Mouse (Mus musculus) layer of hippocampus, adult 8-10 months (tissue): ENCODE results near the gene Ifne. TPM values are rescaled to one million over a fixed set of nuclear protein-coding genes. Genes with fewer than 3 reads are reported as not detected.

Source experiments
- DNase-seq, 2 experiments: peaks; one replicate each; pipeline ENCODE4 v3.0.0; 2022; ENCODE audit warnings: low spot score in 2 of 2
- total RNA-seq, 4 experiments: library from RNA; stranded (reverse); gene quantifications; 2 replicates each; pipeline ENCODE4 v1.2.4; 2022

Ifne gene
- not detected for total RNA-seq

GRCm38 (mm10) chr4:88880101-88880500 is at the start of gene Ifne:
Gene Ifne (minus strand): TSS chr4:88880201.
- DNase-seq = no peak

DNA sequence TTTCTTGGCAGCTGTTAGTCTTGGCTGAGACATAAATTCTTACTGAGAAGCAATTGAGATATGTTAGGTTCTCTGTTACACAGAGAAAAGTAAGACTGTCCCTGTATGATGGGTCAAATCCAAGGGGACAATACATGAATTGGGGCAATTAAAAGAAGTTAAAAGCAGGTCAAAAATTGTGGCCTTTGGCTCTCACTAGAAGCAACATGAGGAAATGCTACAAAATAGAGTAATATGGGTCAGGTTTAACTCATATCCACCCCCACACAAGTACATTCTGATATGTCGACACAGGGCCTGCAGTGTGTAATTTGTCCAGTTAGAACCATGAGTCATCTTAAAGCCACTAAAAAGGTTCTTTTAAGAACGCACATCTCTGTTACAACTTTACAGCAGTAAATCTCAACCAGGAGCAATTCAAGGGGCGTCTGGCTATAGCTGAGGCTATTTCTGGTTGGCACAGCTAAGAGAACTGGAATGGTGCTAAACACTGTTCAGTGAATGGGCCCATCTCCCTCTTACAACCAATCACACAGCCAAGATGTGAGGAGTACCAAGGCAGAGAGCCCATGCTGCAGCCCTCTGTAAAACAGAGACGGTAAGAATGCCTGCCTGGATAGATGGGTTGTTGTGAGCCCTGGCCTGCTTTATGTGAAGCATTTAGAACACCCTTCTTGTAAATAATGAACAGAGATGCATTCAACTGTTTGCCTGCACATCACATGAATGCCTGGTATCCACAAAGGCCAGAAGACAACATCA is 48.5 kb upstream of the Ifne start:
- DNase-seq = no peak

- no peak for DNase-seq
Observed at GRCm38 (mm10) chr4:88927850-88928249, 47.8 kb upstream of the Ifne start.

DNA sequence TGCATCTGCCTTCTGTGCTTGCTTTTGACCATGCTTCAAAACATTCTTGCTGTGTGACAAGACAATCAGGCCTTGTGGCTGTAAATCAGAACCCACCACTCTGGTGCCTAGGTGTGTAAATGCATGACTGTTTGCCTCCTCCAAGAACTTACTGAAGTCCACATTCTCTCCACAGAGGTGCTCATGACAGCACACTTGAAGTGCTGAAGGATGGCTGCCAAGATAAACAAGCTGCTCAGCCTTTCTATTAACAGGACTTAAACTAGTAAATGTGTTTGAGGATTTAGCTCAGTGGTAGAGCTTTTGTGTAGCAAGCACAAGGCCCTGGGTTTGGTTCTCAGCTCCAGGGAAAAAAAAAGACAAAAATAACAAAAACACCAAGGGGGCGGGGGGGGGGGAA is 46.6 kb upstream of the Ifne start:
- DNase-seq = no peak

DNA sequence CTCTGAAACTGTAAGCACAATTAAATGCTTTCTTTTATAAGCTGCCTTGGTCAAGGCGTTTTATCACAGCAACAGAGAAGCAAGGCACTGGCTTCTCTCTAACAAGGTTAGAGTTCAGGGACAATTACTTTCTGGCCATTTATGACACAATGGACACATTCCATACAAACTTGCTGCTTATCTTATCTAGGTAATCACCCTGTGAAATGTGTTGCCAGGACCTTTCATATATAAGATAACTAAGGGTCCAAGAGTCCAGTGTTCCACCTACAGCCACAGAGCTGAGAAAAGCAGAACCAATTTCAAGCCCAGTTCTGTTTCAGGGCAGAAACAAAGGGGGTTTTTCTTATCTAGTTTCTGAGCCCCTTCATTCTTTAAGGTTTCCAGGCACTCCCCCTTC is 46.1 kb upstream of the Ifne start:
- no peak for DNase-seq

GRCm38 (mm10) chr4:88925456-88925855 is 45.5 kb upstream of the Ifne start:
- no peak for DNase-seq

DNA sequence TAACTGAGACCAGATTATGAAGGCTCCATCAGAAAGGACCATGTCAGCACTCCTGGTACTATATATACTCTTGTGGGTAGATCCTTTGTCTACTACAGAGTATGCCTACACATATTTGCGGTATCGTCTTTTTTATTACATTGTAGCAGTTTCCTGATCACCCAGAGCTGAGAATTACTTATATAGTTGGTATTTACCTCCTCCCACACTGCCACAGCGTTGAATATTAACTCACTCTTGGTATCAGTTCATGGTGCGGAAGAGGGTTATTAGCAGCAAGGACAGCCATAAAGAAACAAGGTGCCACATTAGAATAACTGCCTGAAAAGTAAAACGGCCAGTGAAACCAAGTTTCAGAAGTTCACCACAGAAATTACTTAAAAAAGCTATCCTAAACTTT is 41.3 kb upstream of the Ifne start:
- no peak for DNase-seq

- no peak for DNase-seq
Observed at GRCm38 (mm10) chr4:88917770-88918460, 37.9 kb upstream of the Ifne start.

DNA sequence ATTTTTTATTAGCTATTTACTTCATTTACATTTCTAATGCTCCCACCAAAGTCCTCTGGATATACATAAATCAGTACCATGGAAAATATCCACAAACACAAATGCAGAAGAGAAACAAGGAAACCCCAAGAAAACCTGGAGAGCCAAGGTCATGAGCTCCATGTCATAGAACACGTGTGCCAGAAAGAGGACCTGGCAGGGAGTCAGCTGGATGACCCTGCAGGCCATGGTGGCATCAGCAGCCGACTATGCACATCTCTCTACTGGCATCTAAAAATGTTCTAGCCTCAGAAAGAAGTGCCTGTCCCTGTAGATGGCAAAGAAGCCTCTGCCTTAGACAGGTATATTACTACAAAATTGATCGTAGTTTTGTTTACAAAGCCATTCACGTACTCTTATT is 36.3 kb upstream of the Ifne start:
- DNase-seq = no peak

DNA sequence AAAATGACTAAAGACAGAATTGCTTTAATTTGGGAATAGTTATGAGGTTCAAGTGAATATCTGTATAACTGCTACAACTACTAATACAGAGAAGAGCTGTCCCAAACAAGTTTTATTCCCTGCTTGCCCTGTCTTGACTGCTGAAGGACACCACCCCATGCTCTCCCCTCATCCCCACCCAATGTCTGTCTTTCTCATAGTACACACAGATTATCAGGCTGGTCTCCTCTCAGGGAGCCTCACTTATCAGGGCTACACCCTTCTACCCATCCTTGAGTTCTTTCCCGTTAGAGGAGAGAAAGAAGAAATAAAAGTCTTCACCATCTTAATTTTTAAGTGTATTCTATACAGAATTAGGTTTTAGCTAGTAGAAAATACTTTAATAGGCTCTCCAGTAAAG is 34.0 kb upstream of the Ifne start:
- DNase-seq = no peak

DNA sequence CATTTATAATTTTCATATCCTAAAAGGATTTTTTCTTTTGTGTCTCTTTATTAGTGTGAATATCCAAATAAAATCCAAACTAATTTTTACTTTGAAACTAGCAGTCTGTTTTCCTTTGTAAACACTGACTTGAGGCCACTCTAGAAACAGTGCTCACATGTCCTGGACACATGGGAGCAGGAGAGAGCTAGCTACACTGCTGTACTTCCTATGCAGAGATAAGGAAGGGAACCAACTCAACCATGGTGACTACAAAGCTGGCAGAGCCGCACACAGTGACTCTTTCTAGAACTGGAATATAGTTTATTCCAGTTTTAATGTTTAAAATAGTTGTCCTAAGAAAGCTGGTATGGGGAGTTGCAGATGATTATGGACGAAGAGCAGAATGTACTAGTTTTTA is 32.9 kb upstream of the Ifne start:
- no peak for DNase-seq

GRCm38 (mm10) chr4:88912187-88912586 is 32.2 kb upstream of the Ifne start:
- DNase-seq = no peak

DNA sequence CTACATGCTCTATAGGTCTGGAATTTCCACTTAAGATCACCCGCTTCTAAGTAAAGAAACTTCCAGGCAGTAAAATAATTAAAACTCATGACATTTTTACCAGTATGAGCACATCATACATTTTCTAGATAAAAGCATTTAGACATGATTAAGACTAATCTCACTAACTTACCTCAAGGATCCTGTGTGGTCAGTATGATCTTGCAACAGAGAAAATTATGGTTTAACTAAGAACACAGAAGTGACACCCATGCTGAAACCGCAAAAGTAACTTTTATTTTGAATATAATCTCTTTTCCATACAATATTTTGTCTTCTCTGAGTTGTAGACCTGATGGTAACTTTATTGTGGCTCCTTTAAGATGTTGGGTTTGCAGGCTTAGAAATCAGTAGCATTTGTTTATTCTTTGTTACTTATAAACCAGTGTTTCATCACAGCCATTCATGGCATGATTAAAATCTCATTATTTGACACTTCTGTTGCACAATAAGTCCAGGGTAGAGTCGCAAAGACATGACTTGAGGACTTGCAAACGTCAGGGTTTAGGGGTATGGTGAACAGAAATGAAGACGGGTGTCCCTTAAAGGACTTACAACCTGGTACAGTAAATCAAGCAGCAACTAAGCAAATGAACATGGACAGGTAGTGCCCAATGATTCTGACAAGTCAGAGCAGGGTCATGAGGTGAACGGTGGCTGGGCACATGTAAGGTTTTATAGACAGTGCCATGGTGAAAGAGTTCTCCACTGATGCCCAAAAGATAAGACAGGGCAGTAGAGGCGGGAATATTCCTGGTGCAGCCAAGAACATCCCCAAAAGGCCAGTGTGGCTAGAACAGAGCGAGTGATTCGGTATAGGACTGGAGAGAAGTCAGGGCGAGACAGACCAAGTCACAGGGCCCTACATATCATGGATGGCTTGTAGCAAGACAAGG is 29.9 kb upstream of the Ifne start:
- DNase-seq = no peak

GRCm38 (mm10) chr4:88893201-88893754 is 13.3 kb upstream of the Ifne start:
- DNase-seq = no peak

DNA sequence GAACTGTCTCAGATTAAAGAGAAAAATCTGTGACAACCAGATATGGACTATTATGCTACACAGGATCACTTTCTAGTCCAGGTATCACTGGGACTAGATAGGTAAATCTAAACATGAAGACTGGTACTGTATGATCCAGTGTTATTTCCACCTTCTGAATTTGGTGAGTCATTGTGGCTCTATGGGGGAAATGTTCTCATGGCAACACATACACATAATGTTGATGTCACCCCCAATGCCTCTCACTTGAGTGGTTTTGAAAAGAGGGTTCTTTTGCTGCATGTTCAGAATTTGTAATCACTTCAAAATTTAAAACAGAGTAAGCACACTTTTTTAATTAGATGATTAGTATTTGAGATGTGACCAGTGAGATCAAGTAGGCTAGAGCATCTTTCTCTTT is 8.2 kb upstream of the Ifne start:
- DNase-seq = no peak

- DNase-seq = no peak
Observed at GRCm38 (mm10) chr4:88878772-88879171, 1.2 kb downstream of the Ifne start.

DNA sequence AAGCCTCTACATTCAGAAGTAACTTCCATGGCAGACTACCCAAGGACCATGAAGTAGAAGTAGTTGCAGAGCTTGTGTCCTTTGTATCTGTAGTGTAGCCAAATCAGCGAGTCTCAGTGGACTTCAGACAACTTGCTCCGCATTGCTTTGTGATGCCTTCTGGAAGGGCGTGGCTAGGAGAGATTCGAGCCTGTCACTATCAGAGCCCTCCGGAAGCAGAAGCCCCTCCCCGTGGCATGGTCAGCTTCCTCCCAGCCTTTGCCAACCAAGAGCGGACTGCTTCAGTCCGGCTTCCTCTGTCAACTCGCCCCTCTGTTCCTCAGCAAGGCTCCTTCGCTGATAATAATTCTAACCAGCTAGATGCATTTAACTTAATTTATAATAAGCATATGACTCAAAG is 1.8 kb downstream of the Ifne start:
- no peak for DNase-seq

GRCm38 (mm10) chr4:88876520-88876919 is 3.5 kb downstream of the Ifne start:
- no peak for DNase-seq

- DNase-seq = no peak
Observed at GRCm38 (mm10) chr4:88875435-88876095, 4.4 kb downstream of the Ifne start.

GRCm38 (mm10) chr4:88872691-88873090 is 7.3 kb downstream of the Ifne start:
- no peak for DNase-seq
